Mouse (Mus musculus): Measurements from ENCODE around the gene Mrrf.

DNA sequence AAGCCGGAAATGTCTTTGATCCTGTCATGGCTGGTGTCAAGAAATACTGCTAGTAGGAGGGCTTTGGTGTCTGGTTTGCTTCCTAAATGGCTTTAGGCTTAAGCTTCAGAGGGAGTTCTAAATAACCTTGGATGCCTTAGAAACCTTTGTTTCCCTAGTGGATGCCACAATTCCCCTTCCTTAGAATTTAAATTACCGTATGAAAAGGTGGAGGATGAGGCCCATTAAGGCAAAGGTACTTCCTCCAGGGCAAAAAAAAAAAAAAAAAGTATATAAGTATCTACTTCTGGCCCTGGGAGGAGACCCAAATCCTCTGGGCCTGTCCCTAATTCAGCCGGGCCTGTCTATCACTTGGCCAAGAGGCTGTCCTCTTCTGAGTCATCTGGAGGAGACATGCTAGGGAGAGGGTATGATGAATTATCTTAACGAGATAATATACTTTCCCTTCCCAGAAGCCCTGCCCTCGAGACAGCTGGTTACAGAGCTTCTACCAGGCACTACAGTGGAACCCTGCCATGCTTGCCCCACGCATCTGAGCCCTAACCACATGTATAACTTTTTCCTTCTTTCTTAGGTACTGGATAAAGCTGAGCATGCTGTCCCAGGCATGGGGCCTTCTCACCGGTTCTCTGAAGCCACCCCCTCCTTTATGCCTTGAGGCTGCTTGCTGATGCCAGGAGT is 86.1 kb downstream of the Mrrf start:
- TF ChIP-seq HCFC1 (IDR thresholded peaks at IDR 0.05; ENCODE audit: borderline replicate concordance, insufficient read depth, low read length) (no peak), ZNF384 (IDR thresholded peaks at IDR 0.05; ENCODE audit: low read depth, low read length) (peak; percentile 98)
